Mouse (Mus musculus) olfactory bulb, adult 2 months (tissue): ENCODE results near the gene Gm49369.

Experiments used
- CTCF ChIP-seq: fragments of 200-500 bp; IDR thresholded peaks from 2 replicates; pipeline ENCODE4 v1.5.1; 2012; ENCODE audit warnings: low read depth, mild to moderate bottlenecking, low read length, moderate library complexity; ENCODE audit not compliant: insufficient read depth
- POLR2A ChIP-seq: fragments of 200-500 bp; IDR thresholded peaks from 2 replicates; pipeline ENCODE4 v1.6.1; 2012; ENCODE audit warnings: mild to moderate bottlenecking, low read depth, low read length, moderate library complexity; ENCODE audit not compliant: insufficient read depth

- TF ChIP-seq POLR2A (no peak), CTCF (no peak)
Observed at GRCm38 (mm10) chr7:142418679-142419078, 36.2 kb upstream of the Gm49369 start.
